Mouse (Mus musculus): ENCODE measurements around the gene Nbea. TPM values are rescaled to one million over a fixed set of nuclear protein-coding genes. Genes with fewer than 3 reads are reported as not detected.

The Nbea gene
- polyA plus RNA-seq, 1 experiment from 2014 or later = 55.4 TPM

DNA sequence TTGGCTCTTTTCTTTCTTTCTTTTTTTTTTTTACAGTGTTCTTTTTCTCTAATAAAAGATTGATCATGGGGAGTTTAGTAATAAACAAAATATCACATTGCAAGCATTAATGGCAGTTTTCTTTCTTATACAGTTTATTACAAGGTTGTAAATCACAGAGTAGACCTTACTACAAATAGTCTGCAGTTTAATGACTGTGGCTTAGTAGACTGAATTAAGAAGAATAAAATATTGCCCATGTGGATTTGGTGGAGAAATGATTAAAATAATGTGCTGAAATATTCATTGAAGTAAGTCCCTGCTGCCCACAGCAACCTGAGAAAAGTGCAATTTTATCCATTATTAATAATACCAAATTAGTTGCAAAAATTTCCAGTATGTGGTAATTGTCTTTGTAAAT lies 363.9 kb downstream of the Nbea start:
- ATAC-seq (ENCODE audit: low FRiP score) = peak; percentile 53; the same call in 1 of the 2 replicates

DNA sequence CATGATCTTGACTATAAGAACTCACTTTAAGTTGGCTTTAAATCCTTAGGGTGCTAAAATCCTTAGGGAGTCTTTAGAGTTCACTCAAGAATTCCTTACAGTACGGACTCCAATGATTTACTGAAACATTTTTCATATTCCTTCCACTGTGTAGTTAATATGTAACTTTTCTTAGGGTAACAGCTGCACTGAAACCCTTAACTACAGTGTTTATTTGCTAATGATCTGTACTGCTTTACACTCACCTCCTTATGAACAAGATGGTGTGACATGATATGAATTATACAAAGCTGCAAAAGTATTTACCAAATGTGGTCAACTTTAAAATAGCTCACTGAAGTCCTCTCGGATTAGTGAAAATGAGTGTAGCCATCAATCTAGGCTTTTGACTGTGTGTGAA lies 365.4 kb downstream of the Nbea start:
- no peak for ATAC-seq (ENCODE audit: low FRiP score)
- Histone ChIP-seq H3K27me3 (replicated peaks) (no peaks in the 10 kb centered on the region), H3K4me1 (peaks cover 4% of the 10 kb centered on the region; the same call in 1 of the 2 replicates), H3K4me2 (no peak overlapping the region), H3K9ac (replicated peaks) (no peak overlapping the region), H3K36me3 (peaks cover 4% of the 10 kb centered on the region; the same call in 1 of the 2 replicates), H3K27ac (replicated peaks) (no peak overlapping the region), H3K4me3 (replicated peaks) (no peak overlapping the region), H3K9me3 (replicated peaks) (no peaks in the 10 kb centered on the region)
- 81% methylated on average over 2 of the region's 2 CpGs for WGBS

More for the DNA sequence above, 363.9 kb downstream of the Nbea start:
- Histone ChIP-seq H3K9ac (replicated peaks) (no peak overlapping the region), H3K4me1 (peaks cover 4% of the 10 kb centered on the region; the same call in 1 of the 2 replicates), H3K4me2 (no peak overlapping the region), H3K27me3 (replicated peaks) (no peaks in the 10 kb centered on the region), H3K27ac (replicated peaks) (no peak overlapping the region), H3K9me3 (replicated peaks) (no peaks in the 10 kb centered on the region), H3K36me3 (peaks cover 4% of the 10 kb centered on the region; the same call in 1 of the 2 replicates), H3K4me3 (replicated peaks) (no peak overlapping the region)

GRCm38 (mm10) chr3:55816638-55817375 lies 366.7 kb downstream of the Nbea start:
- no peaks in the 10 kb centered on the region for H3K9me3 ChIP-seq (replicated peaks)
- peaks cover 4% of the 10 kb centered on the region; the same call in 1 of the 2 replicates for H3K36me3 ChIP-seq
- H3K4me1 ChIP-seq = peaks cover 4% of the 10 kb centered on the region; the same call in 1 of the 2 replicates
- no peak for ATAC-seq (ENCODE audit: low FRiP score)
- no peaks in the 10 kb centered on the region for H3K27me3 ChIP-seq (replicated peaks)
- no peak overlapping the region for H3K4me3 ChIP-seq (replicated peaks)
- no peak overlapping the region for H3K9ac ChIP-seq (replicated peaks)
- no peak overlapping the region for H3K4me2 ChIP-seq
- WGBS = 87% methylated on average over 6 of the region's 6 CpGs
- no peak overlapping the region for H3K27ac ChIP-seq (replicated peaks)

DNA sequence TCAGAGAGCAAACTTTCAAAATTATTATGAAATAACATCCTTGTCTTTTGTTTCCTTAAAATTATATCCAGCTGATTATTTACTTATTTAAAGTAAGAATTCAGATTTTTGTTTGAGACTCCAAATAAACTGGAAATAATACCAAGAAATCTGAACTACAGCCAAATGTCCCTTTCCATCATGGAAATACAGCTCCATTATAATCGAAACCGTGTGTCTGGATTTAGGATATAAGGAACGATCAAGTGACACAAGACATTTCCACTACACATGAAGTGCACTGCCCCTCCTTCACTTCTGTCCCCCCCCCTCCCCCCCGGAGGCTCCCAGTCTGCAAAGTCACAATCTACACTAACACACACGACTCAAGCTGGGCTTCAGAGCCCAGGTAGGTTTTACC lies 367.4 kb downstream of the Nbea start:
- Histone ChIP-seq H3K36me3 (peaks cover 4% of the 10 kb centered on the region; the same call in 1 of the 2 replicates), H3K9me3 (replicated peaks) (no peaks in the 10 kb centered on the region), H3K27ac (replicated peaks) (no peak overlapping the region), H3K4me2 (no peak overlapping the region), H3K4me1 (peaks cover 4% of the 10 kb centered on the region; the same call in 1 of the 2 replicates), H3K27me3 (replicated peaks) (no peaks in the 10 kb centered on the region), H3K9ac (replicated peaks) (no peak overlapping the region), H3K4me3 (replicated peaks) (no peak overlapping the region)
- no peak for ATAC-seq (ENCODE audit: low FRiP score)
- 78% methylated on average over 5 of the region's 5 CpGs for WGBS

DNA sequence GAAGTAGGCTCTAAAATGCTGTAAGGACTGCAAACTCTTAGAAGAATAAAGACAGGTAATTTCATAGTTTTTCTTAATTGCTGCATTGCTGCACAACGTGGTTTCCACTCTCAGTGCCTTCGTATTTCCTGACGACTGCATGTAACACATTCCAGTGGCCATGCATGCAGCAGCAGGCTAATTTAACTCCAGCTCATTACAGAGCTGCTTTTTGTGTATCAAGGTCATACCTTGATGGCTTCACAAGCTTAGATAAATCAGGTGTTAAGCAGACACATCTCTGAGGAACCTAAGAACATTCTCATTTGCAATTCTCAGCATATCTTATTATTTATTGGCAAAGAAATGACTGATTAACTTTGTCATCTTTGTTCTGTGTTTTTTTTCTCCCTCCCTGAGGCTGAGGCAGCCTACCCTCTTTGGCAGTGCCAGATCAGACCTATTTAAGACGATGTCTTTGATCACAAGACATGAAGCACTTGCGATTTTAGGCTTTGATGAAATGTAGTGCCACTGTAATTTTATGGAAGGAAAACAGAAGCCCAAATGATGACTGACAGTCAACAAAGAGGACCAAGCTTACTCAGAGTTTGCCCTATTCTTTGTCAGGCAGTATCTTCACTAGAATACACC lies 368.4 kb downstream of the Nbea start:
- no peak for ATAC-seq (ENCODE audit: low FRiP score)
- no peaks in the 10 kb centered on the region for H3K27me3 ChIP-seq (replicated peaks)
- no peaks in the 10 kb centered on the region for H3K9me3 ChIP-seq (replicated peaks)
- WGBS = 57% methylated on average over 5 of the region's 5 CpGs
- H3K4me2 ChIP-seq = no peak overlapping the region
- H3K36me3 ChIP-seq = peaks cover 4% of the 10 kb centered on the region; the same call in 1 of the 2 replicates
- no peak overlapping the region for H3K27ac ChIP-seq (replicated peaks)
- H3K9ac ChIP-seq (replicated peaks) = no peak overlapping the region
- no peaks in the 10 kb centered on the region; the same call in 1 of the 2 replicates for H3K4me1 ChIP-seq
- no peak overlapping the region for H3K4me3 ChIP-seq (replicated peaks)

DNA sequence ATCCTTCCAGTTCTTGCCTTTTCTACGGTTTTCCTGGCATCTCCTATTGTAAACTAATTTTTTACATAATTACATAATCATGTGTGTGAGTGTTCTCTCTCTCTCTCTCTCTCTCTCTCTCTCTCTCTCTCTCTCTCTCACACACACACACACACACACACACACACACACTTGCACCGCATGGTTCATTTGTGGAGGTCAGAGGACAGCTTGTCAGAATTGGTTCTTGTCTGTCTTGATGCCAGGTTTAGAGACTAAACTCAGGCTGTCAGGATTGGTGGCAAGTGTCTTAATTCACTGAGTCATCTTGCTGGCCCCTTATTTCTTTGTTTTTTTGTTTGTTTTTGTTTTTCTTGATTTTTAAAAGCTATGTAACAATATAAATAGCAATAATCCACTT lies 388.7 kb downstream of the Nbea start:
- Histone ChIP-seq H3K27me3 (replicated peaks) (no peaks in the 10 kb centered on the region), H3K4me1 (peaks cover 10% of the 10 kb centered on the region), H3K9ac (replicated peaks) (no peak overlapping the region), H3K4me2 (no peak overlapping the region), H3K36me3 (no peaks in the 10 kb centered on the region), H3K4me3 (replicated peaks) (no peak overlapping the region), H3K27ac (replicated peaks) (no peak overlapping the region), H3K9me3 (replicated peaks) (no peaks in the 10 kb centered on the region)
- no peak for ATAC-seq (ENCODE audit: low FRiP score)
- WGBS = 79% methylated on average over 2 of the region's 2 CpGs

DNA sequence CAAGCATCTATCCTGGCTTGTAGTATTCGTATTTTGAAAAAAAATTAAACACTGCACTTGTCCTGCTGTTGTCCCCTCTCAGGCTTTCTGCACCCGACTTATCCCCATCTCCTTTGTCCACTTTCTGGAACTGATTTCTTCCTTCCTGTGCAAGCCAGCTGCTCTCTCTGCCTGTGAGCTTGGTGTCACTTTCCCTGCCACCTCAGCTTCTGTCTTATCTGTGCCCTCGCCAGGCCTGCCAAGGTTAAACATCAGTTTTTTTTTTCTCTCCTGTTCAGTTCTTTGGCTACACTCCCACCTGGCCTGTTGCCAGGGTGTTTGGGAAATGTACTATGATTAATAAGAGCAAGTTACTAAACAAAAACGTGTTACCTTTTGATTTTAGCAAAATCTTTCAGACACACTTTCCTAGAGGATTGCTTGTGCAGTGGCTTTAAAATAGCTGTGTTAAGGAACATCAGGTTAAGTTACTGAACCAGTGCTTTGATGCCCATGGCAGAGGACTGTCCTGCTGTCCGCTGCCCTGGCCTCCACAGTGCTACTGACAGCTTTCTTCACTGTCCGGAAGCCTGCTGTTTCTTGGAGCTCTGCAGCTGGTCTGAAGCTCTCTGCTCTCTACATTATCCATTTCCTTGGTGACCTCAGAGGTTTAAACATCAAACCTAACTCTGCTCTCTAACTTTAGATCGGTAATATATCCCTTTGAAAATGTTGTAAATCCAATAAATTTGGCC lies 389.5 kb downstream of the Nbea start:
- Histone ChIP-seq H3K4me1 (peaks cover 13% of the 10 kb centered on the region), H3K9ac (replicated peaks) (no peak overlapping the region), H3K36me3 (no peaks in the 10 kb centered on the region), H3K27ac (replicated peaks) (0 out of 2 replicates have a peak overlapping the region, but pooled peaks have one; percentile 23), H3K27me3 (replicated peaks) (no peaks in the 10 kb centered on the region), H3K9me3 (replicated peaks) (no peaks in the 10 kb centered on the region), H3K4me2 (no peak overlapping the region), H3K4me3 (replicated peaks) (no peak overlapping the region)
- 64% methylated on average over 7 of the region's 7 CpGs for WGBS
- no peak for ATAC-seq (ENCODE audit: low FRiP score)

DNA sequence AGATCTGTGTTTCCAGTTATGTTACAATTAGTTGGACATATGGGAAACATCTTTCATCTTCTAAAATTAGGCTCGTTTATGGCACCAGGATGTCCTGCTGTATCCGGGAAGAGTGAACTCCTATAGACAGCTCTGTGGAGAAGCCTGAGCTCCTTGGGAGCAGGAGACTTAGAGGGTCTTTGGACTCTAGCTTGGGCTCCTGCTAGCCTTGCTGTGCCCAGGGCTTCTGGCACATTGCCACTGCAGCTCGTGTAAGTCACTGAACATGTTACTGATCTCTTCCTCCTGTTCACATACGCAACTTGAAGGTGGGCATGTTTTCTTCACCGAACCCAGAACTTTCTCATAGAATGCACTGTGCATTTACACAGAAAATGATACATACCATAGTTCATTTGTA lies 391.2 kb downstream of the Nbea start:
- peaks cover 24% of the 10 kb centered on the region for H3K4me1 ChIP-seq
- H3K27ac ChIP-seq (replicated peaks) = no peak overlapping the region
- no peaks in the 10 kb centered on the region for H3K27me3 ChIP-seq (replicated peaks)
- 66% methylated on average over 5 of the region's 5 CpGs for WGBS
- ATAC-seq (ENCODE audit: low FRiP score) = no peak
- H3K9me3 ChIP-seq (replicated peaks) = no peaks in the 10 kb centered on the region
- no peak overlapping the region for H3K9ac ChIP-seq (replicated peaks)
- H3K4me3 ChIP-seq (replicated peaks) = no peak overlapping the region
- H3K4me2 ChIP-seq = no peak overlapping the region
- no peaks in the 10 kb centered on the region for H3K36me3 ChIP-seq

GRCm38 (mm10) chr3:55790609-55791008 lies 392.9 kb downstream of the Nbea start:
- Histone ChIP-seq H3K27ac (replicated peaks) (no peak overlapping the region), H3K4me3 (replicated peaks) (no peak overlapping the region), H3K36me3 (no peaks in the 10 kb centered on the region), H3K9me3 (replicated peaks) (no peaks in the 10 kb centered on the region), H3K4me2 (no peak overlapping the region), H3K4me1 (peaks cover 25% of the 10 kb centered on the region), H3K27me3 (replicated peaks) (no peaks in the 10 kb centered on the region), H3K9ac (replicated peaks) (no peak overlapping the region)
- 87% methylated on average over 4 of the region's 4 CpGs for WGBS
- ATAC-seq (ENCODE audit: low FRiP score) = no peak

GRCm38 (mm10) chr3:55789856-55790255 lies 393.6 kb downstream of the Nbea start:
- H3K9me3 ChIP-seq (replicated peaks) = no peaks in the 10 kb centered on the region
- H3K27ac ChIP-seq (replicated peaks) = peak overlapping the region; percentile 39; the same call in 1 of the 2 replicates
- 47% methylated on average over 2 of the region's 2 CpGs for WGBS
- no peak overlapping the region for H3K4me2 ChIP-seq
- H3K36me3 ChIP-seq = no peaks in the 10 kb centered on the region
- 0 out of 2 replicates have a peak overlapping the region, but pooled peaks have one; percentile 7 for H3K9ac ChIP-seq (replicated peaks)
- H3K4me1 ChIP-seq = peaks cover 25% of the 10 kb centered on the region
- H3K4me3 ChIP-seq (replicated peaks) = no peak overlapping the region
- H3K27me3 ChIP-seq (replicated peaks) = no peaks in the 10 kb centered on the region
- peak; percentile 24; the same call in 1 of the 2 replicates for ATAC-seq (ENCODE audit: low FRiP score)

DNA sequence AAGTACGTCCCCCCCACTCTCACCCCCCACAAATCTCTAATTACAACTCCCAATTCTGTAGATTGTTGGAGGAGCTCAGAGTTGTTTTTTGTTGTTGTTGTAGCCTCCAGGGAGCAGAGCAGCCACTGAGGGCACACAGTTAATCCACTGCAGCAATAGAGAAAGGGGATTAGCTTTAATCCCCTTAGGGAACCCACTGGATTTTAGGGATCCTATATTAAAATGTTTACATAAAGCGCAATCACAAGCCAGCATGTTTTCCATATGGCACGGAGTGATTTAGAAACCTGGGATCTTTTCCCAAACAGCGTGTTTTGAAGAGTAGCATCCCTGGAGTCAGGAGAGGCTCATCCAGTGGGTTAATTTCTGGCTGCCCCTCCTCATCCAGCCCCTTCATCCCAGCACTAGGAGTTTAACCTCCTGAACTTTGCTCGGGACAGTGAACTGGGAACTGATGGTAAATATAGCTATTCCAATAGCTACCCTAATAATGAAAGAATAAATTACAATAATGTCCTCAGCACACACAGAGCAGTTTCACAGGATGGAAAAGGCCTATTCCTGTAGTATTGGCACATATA lies 394.8 kb downstream of the Nbea start:
- Histone ChIP-seq H3K9me3 (replicated peaks) (no peaks in the 10 kb centered on the region), H3K9ac (replicated peaks) (no peak overlapping the region), H3K4me3 (replicated peaks) (no peak overlapping the region), H3K4me2 (no peak overlapping the region), H3K27me3 (replicated peaks) (0 out of 2 replicates have a peak, but pooled peaks cover 2% of the 10 kb centered on the region), H3K4me1 (peaks cover 20% of the 10 kb centered on the region), H3K27ac (replicated peaks) (peak overlapping the region; percentile 56), H3K36me3 (no peaks in the 10 kb centered on the region)
- 21% methylated on average over 5 of the region's 5 CpGs for WGBS
- no peak for ATAC-seq (ENCODE audit: low FRiP score)

All from neural tube, embryonic 15.5 days (tissue).